Mouse (Mus musculus) lung, adult 2 months (tissue): ENCODE measurements around the gene Ogdhl. TPM values are rescaled to one million over a fixed set of nuclear protein-coding genes. Genes with fewer than 3 reads are reported as not detected.

ENCODE experiments used
- DNase-seq: peaks from one replicate; pipeline ENCODE4 v3.0.0; 2022
- H3K4me1 ChIP-seq: fragments of 200-500 bp; 2 replicates; pipeline ENCODE4 v1.6.1; 2011; ENCODE audit warnings: low read length; ENCODE audit not compliant: control insufficient read depth, insufficient read depth
- H3K4me3 ChIP-seq: fragments of 200-500 bp; replicated peaks from 2 replicates; pipeline ENCODE3; 2011; ENCODE audit warnings: low read depth, mild to moderate bottlenecking, control low read depth, low read length; ENCODE audit errors: extremely low read depth
- CTCF ChIP-seq: fragments of 200-500 bp; IDR thresholded peaks from 2 replicates; pipeline ENCODE4 v1.5.1; 2011; ENCODE audit warnings: mild to moderate bottlenecking, low read length, control low read depth; ENCODE audit not compliant: insufficient read depth
- POLR2A ChIP-seq: fragments of 200-500 bp; IDR thresholded peaks from 2 replicates; pipeline ENCODE4 v1.6.1; 2011; ENCODE audit warnings: low read depth, mild to moderate bottlenecking, control low read depth, low read length, borderline replicate concordance; ENCODE audit errors: extremely low read depth
- WGBS: fragments of 180-500 bp; shearing (Covaris S2); methylation state at CpG from one replicate; pipeline ENCODE4 v1.1.7; 2018; 5-methylcytosine and 5-hydroxymethylcytosine counted together
- polyA plus RNA-seq: library from polyadenylated mRNA; depleted of rRNA; stranded (reverse); fragments of >200 nt; gene quantifications from 2 replicates; pipeline ENCODE4 v1.2.3, GENCODE M21; 2012; rRNA removed

The Ogdhl gene
- 0.93 and 1.3 TPM in 2 replicates for polyA plus RNA-seq

DNA sequence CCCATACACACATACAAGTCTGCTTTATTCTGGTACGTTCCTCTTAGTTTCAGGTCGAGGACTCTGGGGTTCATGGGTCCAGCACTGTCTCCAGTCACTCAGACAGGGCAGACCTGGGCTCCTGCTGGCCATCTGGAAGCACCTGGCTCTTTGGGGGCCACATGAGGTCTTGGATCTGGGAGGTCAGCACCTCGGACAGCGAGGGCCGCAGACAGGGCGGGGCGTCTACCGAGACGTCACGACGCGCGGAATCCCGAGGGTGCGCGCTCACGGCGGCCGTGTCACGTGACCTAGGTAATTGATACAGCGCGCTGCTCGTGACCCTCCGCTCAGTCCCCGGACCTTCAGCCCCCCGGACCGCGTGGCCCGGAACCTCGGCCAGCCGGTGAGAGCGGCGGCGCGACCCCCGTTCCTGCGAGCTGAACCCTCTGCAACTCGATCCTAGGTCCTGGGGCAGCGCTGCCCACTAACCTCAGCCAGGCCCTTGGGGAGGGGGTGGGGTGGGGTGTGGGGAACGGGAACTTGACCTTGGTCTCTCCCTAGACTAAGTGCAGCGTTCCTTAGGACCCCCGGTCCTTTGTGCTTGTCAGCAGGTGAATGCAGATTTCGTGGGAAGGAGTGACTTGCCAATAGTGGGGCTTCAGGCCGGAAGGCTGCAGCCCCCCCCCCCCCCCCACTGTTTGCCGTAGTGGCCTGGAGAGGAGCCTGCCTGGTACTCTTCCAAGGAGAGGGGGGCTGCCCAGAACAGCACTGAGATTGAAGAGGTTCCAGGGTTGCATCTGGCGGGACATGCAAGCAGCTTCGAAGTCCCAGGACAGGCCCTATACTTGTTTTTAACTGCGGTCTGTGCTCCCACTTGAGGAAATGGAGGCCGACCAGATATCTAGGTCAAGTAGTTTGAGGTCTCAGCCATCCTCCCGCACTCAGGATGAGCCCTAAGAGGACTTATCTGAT, at the start of gene Ogdhl:
Gene Ogdhl, plus strand, starts transcription at position 288 of the 954 bp plus-strand sequence.
- TF ChIP-seq POLR2A (no peak), CTCF (no peak)
- WGBS = 3% methylated on average over 50 of the region's 50 CpGs
- DNase-seq = peak; percentile 44
- peak within 1 kb of the TSS; percentile 58 for H3K4me3 ChIP-seq
- H3K4me1 ChIP-seq = no peaks in the 10 kb centered on the region

DNA sequence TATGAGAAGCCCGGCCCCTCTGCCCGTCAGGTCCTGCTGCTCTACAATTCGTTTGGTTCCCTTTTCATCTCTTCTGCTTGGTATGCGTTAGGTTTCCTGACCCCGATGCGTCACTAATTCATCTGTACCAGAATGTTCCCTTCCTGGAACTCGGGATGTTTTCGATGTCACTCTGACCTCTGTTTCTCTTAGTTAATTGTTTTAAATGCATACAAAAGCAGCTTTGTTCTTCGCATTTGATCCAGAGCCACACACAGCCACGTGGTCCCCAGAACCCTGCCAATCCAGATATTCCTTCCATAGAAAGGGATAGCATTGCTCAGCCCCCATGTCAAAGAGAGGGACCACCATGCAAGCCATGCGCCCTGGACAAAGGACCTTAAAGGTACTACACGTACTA, 20.2 kb upstream of the Ogdhl start:
- DNase-seq = no peak
- no peak for TF ChIP-seq POLR2A
- TF ChIP-seq CTCF = no peak
- no peak overlapping the region for H3K4me3 ChIP-seq
- whole genome bisulfite sequencing = 76% methylated on average over 12 of the region's 12 CpGs
- H3K4me1 ChIP-seq = no peaks in the 10 kb centered on the region

DNA sequence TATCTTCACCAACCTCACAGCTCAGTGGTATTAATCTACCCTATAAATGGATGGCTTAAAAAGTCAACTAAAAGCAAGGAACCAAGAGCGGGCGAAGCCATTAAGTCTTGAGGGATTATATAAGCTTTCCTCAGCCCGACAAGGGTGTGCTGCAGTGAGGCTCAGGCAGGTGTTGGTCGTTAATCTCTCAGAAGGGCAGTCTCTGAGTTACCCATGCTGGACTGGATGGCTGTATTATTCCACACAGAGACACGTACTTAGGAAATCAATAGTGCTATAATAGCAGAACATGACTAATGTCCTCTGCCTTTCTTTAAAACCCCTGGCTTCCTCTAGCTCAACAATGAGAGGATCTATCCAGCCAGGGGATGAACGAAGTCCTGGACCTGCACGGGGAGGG, 19.4 kb upstream of the Ogdhl start:
- TF ChIP-seq CTCF (no peak), POLR2A (no peak)
- no peak overlapping the region for H3K4me3 ChIP-seq
- WGBS = 89% methylated on average over 7 of the region's 7 CpGs
- no peak for DNase-seq
- H3K4me1 ChIP-seq = no peaks in the 10 kb centered on the region

DNA sequence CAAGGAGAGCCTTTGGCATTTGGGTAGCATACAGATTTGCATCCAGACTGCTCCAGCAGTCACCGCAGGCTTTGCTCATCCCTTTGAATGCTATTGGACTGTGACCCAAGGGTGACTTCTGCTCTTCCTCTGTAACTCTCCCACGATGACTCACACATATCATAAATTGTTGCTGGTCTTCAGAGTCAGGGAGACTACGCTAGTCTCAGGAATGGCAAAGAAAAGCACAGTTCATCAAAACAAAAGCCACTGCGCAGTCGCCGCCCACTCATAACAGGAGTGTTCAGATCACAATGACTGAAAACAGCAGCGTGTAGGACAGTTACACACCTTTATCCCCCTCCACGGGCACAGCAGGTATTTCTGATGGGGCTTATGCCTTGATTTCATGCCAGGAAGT, 16.9 kb upstream of the Ogdhl start:
- TF ChIP-seq CTCF = no peak
- TF ChIP-seq POLR2A = no peak
- no peaks in the 10 kb centered on the region for H3K4me1 ChIP-seq
- no peak for DNase-seq
- no peak overlapping the region for H3K4me3 ChIP-seq
- 86% methylated on average over 8 of the region's 8 CpGs for WGBS

DNA sequence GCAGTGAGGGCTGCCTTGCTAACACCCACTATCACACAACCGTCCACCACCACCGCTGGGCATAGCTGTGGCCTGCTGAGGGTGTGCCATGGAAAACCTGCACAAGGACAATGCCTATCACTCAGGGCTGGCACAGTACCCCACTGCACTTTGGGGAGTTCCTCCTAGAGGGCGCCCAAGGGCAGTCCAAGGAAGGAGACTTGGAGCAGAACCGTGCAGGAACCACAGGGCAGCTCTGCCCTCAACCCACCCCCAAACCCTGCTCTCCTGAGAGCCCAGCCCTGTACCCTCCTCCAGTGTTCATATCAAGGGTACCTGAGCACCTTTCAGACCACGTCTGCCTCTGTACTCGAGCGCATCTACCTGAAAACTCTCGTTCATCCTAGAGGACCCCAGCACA, 11.9 kb upstream of the Ogdhl start:
- no peak overlapping the region for H3K4me3 ChIP-seq
- DNase-seq = peak; percentile 39
- no peaks in the 10 kb centered on the region for H3K4me1 ChIP-seq
- TF ChIP-seq CTCF (peak; percentile 51), POLR2A (no peak)
- 41% methylated on average over 8 of the region's 8 CpGs for WGBS

DNA sequence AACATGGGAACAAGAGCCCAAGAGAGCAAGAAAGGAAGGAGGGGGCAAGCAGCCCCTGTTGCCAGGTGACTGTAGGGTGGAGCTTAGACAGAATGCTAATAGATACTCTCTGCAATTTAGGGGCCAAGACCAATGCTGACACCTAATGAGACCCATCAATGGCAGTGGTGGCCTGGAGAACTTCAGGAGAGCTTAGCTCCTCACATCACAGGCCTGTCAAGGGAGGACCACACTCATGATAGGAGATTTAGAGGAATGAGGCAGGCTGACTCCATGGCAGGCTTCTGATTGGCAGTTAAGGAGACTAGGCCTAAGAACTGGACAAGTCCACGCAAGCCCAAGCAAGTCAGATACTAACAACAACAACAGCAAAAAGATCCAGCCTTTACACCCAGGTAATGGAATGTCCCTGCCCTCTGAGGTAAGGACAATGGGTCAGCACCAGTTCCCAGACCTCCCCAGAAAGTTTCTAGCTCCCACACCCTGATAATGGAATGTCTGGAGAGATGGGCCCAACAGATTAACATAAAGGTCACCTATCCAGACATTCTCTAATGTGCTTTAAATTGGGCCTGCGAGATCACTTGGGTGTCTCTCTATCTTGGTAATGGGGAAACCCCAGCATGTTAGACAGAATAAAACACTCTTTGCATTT, 10.3 kb upstream of the Ogdhl start:
- TF ChIP-seq POLR2A = no peak
- TF ChIP-seq CTCF = no peak
- H3K4me1 ChIP-seq = no peaks in the 10 kb centered on the region
- WGBS = 93% methylated on average over 2 of the region's 2 CpGs
- no peak overlapping the region for H3K4me3 ChIP-seq
- DNase-seq = no peak

DNA sequence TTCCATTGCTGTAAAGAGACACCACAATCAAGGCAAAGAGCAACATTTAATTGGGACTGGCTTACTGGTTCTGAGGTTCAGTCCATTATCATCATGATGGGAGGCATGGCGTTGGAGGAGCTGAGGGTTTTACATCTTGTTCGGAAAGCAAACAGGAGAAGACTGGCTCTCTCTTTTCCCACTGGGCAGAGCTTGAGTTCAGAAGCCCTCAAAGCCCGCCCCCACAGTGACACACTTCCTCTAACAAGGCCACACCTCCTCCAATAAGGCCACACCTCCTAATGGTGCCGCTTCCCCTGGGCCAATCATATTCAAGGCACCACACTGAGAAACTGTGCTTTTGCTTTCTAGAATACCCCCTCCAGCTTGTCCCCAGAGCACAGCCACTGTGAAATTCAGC, 4.0 kb upstream of the Ogdhl start:
- TF ChIP-seq CTCF (no peak), POLR2A (no peak)
- 10% methylated on average over 4 of the region's 4 CpGs for WGBS
- Histone ChIP-seq H3K4me1 (no peaks in the 10 kb centered on the region), H3K4me3 (no peak overlapping the region)
- DNase-seq = no peak

DNA sequence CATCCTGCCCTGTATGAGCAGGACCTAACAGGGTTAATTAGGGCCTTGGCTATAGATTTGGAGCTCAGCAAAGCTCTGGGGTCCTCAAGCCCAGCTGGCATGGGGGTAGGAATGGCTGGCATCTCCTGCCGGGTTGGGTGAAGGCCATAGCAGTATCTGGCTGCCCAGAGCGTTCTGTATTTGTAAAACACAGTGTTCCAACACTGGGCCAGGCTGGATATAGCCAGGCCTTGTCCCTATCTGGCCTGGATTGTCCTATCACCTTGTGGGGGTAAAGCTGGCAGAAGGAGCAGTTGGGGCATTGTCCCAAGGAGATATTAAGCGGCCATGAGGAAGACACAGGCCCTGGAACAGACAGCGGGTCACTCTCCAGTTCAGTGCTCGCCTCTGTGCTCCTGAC, 1.4 kb downstream of the Ogdhl start:
- no peak for DNase-seq
- H3K4me3 ChIP-seq = no peak overlapping the region
- no peaks in the 10 kb centered on the region for H3K4me1 ChIP-seq
- 81% methylated on average over 5 of the region's 5 CpGs for whole genome bisulfite sequencing
- TF ChIP-seq POLR2A (no peak), CTCF (no peak)

DNA sequence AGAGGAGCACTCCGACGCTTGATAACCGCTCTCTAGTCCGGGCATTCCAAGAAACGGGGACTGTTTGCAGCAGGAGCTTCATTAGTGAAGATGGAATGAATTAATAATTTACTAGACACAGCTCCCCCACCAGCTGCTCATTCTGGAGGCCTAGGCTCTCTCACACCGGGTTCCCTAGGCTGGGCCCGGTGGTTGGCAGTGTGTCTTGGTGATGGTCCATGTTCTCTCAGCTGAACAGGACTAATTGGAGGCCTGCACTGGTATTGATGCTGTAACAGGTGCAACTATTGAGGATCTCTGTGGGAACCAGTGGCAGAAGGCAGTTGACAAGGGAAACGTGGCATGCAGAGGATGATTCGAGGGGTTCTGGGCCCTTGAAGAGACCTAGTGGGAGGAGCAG, 5.5 kb downstream of the Ogdhl start:
- DNase-seq = no peak
- TF ChIP-seq POLR2A (no peak), CTCF (no peak)
- Histone ChIP-seq H3K4me3 (no peak overlapping the region), H3K4me1 (no peaks in the 10 kb centered on the region)
- 85% methylated on average over 9 of the region's 9 CpGs for WGBS
